Mouse (Mus musculus): ENCODE results near the gene Eya3. TPM values are rescaled to one million over a fixed set of nuclear protein-coding genes. Genes with fewer than 3 reads are reported as not detected.

Gene Eya3
- polyA plus RNA-seq, 1 experiment from 2014 or later, result 26.4 TPM

DNA sequence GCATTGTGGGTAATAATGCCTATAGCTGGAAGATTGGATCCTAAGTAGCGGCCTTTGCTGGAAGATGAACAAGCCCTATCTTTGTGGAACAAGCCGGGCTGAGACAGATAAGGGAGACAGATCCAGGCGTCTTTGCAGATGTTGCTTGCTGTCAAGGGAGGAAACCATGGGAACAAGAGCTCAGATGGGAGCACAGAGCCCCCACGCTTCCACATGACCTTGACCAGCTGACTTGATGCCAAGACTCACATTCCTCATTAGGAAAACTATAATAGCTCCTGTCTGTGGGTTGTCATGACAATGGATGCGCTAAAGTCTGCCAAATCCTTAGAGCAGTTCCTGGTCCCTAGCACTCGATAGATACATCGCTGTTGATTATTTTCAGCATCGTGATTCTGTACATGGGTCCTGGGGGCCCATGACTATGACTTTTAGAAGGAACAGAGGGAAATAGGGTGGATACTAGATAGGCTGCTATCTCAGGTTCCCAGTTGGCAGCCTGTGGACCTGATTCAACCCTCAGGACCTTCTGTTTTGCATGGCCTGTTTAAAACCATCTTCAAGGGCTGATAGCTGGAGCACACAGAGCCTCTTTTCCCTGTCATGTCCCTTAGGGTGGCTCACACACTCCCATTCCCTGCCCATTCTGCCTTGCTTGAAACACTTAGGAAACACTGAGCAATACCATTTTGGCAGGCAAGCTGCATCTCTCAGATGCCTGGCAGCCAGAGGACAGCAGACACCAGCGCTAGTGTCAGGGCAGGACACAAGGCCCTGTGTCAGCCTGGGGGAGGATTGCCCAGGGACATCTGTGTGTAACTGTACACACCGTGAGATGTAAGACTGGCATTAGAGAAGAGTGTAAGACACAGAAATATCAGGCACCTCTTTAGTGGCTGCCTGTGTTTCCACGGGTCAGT lies 105.5 kb downstream of the Eya3 start:
- ATAC-seq (ENCODE audit: low FRiP score) (no peak), DNase-seq (ENCODE audit: low spot score, missing footprints) (no peak)
- Histone ChIP-seq H3K4me2 (no peak overlapping the region), H3K4me3 (ENCODE audit: low read depth, low read length) (no peak overlapping the region), H3K36me3 (ENCODE audit: control insufficient read depth, insufficient read depth, low read length) (no peaks in the 10 kb centered on the region), H3K4me1 (ENCODE audit: control insufficient read depth, insufficient read depth, low read length) (no peaks in the 10 kb centered on the region), H3K9me3 (ENCODE audit: control insufficient read depth, low read length) (no peaks in the 10 kb centered on the region), H3K9ac (ENCODE audit: low read length) (no peak overlapping the region), H3K27me3 (ENCODE audit: control insufficient read depth, insufficient read depth, low read length) (no peaks in the 10 kb centered on the region), H3K27ac (ENCODE audit: low read depth, low read length) (no peak overlapping the region)
- WGBS, result 87% methylated on average over 11 of the region's 11 CpGs

DNA sequence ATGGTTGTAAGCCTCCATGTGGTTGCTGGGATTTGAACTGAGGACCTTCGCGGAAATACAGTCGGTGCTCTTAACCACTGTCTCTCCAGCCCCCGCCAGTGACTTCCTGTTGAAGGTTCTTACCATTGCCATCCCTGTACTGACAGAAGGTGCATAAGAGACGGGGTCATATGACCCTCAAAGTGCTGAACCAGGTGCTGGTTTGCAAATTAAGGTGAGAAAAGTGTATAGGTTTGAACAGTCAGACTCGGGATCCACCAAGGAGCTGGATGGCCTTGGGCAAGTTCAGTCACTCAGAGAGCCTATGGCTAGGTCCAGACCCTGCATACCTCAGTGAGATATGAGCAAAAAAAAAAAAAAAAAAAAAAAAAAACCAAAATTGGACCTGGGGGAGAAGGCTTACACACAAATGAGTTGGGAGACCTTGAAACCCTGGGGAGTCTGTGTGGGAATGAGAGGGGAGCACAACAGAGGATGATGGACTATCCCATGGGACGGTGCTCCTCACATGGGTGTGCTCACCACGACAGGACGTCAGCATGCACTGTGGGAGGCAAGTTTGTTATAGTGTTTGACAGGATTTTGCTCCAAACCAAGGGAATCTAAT lies 108.2 kb downstream of the Eya3 start:
- Histone ChIP-seq H3K27ac (ENCODE audit: low read depth, low read length) (no peak overlapping the region), H3K4me2 (no peak overlapping the region), H3K9me3 (ENCODE audit: control insufficient read depth, low read length) (no peaks in the 10 kb centered on the region), H3K4me1 (ENCODE audit: control insufficient read depth, insufficient read depth, low read length) (no peaks in the 10 kb centered on the region), H3K36me3 (ENCODE audit: control insufficient read depth, insufficient read depth, low read length) (no peaks in the 10 kb centered on the region), H3K27me3 (ENCODE audit: control insufficient read depth, insufficient read depth, low read length) (no peaks in the 10 kb centered on the region), H3K4me3 (ENCODE audit: low read depth, low read length) (no peak overlapping the region), H3K9ac (ENCODE audit: low read length) (no peak overlapping the region)
- ATAC-seq (ENCODE audit: low FRiP score), result no peak
- no peak for DNase-seq (ENCODE audit: low spot score, missing footprints)
- WGBS, result 88% methylated on average over 9 of the region's 9 CpGs

DNA sequence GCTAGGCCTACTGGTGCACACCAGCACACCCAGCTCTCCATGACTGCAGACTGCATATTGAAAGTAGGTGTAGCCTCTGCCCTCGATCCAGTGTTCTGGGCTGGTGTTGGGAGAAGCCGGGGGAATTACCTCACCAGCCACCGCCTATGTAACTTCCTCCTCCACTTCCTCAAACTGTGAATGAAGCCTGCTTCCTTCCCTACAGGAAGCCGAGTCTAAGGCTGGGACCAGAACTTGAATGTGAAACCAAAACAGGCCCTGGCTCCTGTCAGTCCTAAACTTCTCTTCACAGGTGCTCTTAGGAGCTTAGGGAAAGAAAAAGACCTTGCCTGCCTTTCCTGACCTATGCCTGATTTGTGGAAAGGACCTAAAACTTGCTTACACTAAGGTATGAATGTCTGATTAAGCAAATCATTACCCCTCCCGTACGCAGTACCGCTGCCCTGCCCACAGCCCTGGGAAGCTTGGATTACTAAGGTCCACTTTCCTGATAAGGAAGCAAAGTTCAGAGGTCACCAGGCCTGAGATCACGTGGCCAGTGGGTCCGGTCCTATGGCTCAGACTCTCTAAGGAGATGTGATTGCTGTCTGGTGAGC lies 109.0 kb downstream of the Eya3 start:
- Histone ChIP-seq H3K9ac (ENCODE audit: low read length) (no peak overlapping the region), H3K4me1 (ENCODE audit: control insufficient read depth, insufficient read depth, low read length) (no peaks in the 10 kb centered on the region), H3K4me2 (no peak overlapping the region), H3K36me3 (ENCODE audit: control insufficient read depth, insufficient read depth, low read length) (no peaks in the 10 kb centered on the region), H3K4me3 (ENCODE audit: low read depth, low read length) (no peak overlapping the region), H3K27me3 (ENCODE audit: control insufficient read depth, insufficient read depth, low read length) (no peaks in the 10 kb centered on the region), H3K9me3 (ENCODE audit: control insufficient read depth, low read length) (no peaks in the 10 kb centered on the region), H3K27ac (ENCODE audit: low read depth, low read length) (no peak overlapping the region)
- DNase-seq (ENCODE audit: low spot score, missing footprints), result no peak
- 77% methylated on average over 9 of the region's 9 CpGs for WGBS
- ATAC-seq (ENCODE audit: low FRiP score), result no peak

DNA sequence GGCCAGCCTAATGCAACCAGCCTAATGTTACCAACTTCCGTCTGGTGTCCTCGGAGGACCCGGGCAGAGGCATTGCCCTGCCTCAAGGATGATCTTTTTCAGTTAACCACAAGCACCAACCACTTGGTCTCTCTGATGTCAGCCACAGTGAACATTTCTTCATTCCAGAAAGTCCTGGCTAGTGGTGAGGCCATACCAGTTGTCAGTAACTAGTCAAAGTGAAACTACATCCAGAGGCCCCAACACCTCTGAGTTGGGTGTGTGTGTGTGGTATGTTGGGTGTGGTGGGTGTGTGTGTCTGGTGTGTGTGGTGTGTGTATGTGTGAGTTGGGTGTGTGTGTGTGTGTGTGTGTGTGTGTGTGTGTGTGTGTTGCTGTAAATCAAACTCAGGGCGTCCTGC lies 110.0 kb downstream of the Eya3 start:
- Histone ChIP-seq H3K27me3 (ENCODE audit: control insufficient read depth, insufficient read depth, low read length) (no peaks in the 10 kb centered on the region), H3K4me3 (ENCODE audit: low read depth, low read length) (no peak overlapping the region), H3K36me3 (ENCODE audit: control insufficient read depth, insufficient read depth, low read length) (no peaks in the 10 kb centered on the region), H3K4me2 (no peak overlapping the region), H3K9me3 (ENCODE audit: control insufficient read depth, low read length) (no peaks in the 10 kb centered on the region), H3K4me1 (ENCODE audit: control insufficient read depth, insufficient read depth, low read length) (no peaks in the 10 kb centered on the region), H3K9ac (ENCODE audit: low read length) (no peak overlapping the region), H3K27ac (ENCODE audit: low read depth, low read length) (no peak overlapping the region)
- no peak for ATAC-seq (ENCODE audit: low FRiP score)
- 91% methylated on average over 4 of the region's 4 CpGs for WGBS
- DNase-seq (ENCODE audit: low spot score, missing footprints), result no peak

DNA sequence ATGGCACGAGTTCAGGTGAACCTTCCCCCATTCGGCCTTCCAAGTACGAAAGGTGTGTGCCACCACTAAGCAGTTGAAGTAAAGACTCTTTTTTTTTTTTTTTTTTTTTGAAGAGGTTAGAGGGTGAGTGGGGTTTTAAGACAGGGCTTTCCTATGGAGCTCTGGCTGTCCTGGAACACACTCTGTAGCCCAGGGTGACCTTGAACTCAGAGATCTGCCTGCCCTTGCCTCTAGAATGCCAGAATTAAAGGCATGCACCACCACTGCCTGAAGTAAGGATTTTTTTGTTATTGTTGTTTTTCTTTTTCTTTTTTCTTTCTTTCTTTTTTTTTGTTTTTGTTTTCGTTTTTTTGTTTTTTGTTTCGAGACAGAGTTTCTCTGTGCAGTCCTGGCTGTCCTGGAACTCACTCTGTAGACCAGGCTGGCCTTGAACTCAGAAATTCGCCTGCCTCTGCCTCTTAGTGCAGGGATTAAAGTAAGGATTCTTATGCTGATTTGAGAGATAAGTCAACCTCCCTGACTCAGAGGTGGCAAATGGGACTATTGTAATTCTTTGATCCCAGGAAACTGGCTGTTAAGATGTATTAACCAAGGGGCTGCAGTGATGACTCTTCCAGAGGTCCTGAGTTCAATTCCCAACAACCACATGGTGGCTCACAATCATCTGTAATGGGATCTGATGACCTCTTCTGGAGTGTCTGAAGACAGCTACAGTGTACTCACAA lies 110.6 kb downstream of the Eya3 start:
- Histone ChIP-seq H3K27me3 (ENCODE audit: control insufficient read depth, insufficient read depth, low read length) (no peaks in the 10 kb centered on the region), H3K27ac (ENCODE audit: low read depth, low read length) (no peak overlapping the region), H3K4me3 (ENCODE audit: low read depth, low read length) (no peak overlapping the region), H3K9me3 (ENCODE audit: control insufficient read depth, low read length) (no peaks in the 10 kb centered on the region), H3K36me3 (ENCODE audit: control insufficient read depth, insufficient read depth, low read length) (no peaks in the 10 kb centered on the region), H3K4me1 (ENCODE audit: control insufficient read depth, insufficient read depth, low read length) (no peaks in the 10 kb centered on the region), H3K9ac (ENCODE audit: low read length) (no peak overlapping the region), H3K4me2 (no peak overlapping the region)
- ATAC-seq (ENCODE audit: low FRiP score) (no peak), DNase-seq (ENCODE audit: low spot score, missing footprints) (no peak)
- 84% methylated on average over 6 of the region's 6 CpGs for WGBS

DNA sequence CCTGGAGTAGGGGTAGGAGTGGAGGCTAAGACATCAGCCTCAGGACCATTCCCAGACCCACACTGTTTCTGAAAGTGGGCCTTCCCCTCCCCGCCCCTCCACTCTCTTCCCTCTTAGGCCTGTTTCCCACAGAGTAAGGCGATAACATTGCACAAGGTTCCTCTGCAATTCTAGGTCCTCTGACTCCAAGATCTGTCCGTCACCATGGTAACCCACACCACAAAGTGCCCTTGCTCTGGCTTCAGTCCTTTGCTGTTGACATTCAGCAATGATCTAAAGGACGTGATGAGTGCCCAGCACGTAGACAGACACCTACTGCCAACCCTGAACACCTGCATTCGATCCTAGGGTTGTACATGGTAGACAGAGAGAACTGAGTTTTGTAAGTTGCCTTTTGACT lies 114.2 kb downstream of the Eya3 start:
- peaks cover 4% of the 10 kb centered on the region for H3K4me1 ChIP-seq (ENCODE audit: control insufficient read depth, insufficient read depth, low read length)
- DNase-seq (ENCODE audit: low spot score, missing footprints) (no peak), ATAC-seq (ENCODE audit: low FRiP score) (no peak)
- no peaks in the 10 kb centered on the region for H3K36me3 ChIP-seq (ENCODE audit: control insufficient read depth, insufficient read depth, low read length)
- H3K4me3 ChIP-seq (ENCODE audit: low read depth, low read length), result no peak overlapping the region
- H3K27ac ChIP-seq (ENCODE audit: low read depth, low read length), result no peak overlapping the region
- no peak overlapping the region for H3K4me2 ChIP-seq
- H3K27me3 ChIP-seq (ENCODE audit: control insufficient read depth, insufficient read depth, low read length), result peaks cover 7% of the 10 kb centered on the region; the same call in 1 of the 2 replicates
- H3K9me3 ChIP-seq (ENCODE audit: control insufficient read depth, low read length), result no peaks in the 10 kb centered on the region
- no peak overlapping the region for H3K9ac ChIP-seq (ENCODE audit: low read length)
- 73% methylated on average over 6 of the region's 6 CpGs for WGBS

DNA sequence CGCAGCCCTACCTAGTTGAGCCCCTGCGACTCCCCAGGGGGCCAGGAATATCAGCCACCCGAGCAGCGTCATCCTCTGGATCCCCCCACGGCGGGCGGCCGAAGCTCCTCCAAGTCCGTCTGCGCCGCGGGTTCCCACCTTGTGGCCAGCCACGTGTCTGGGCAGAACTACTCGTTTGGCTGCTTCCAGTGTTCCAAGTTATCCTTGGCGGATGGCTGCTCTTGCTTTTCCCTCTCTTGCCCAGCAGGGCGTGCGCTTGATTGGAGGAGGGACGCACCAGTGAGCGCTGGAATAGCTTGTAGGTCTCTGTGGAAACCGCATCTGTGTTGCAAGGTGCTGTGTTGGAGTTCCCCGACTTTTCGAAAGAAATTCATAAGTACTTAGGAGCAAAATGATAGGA lies 118.2 kb downstream of the Eya3 start, which contains the start of gene Smpdl3b:
Smpdl3b (minus strand) TSS at position 279 of the 400 bp plus-strand sequence.
- no peak within 1 kb of the TSS for H3K27ac ChIP-seq (ENCODE audit: low read depth, low read length)
- H3K36me3 ChIP-seq (ENCODE audit: control insufficient read depth, insufficient read depth, low read length), result no peaks in the 10 kb centered on the region
- DNase-seq (ENCODE audit: low spot score, missing footprints) (peak; percentile 96), ATAC-seq (ENCODE audit: low FRiP score) (peak; percentile 75)
- peaks cover 4% of the 10 kb centered on the region for H3K4me1 ChIP-seq (ENCODE audit: control insufficient read depth, insufficient read depth, low read length)
- peak within 1 kb of the TSS; percentile 61 for H3K9ac ChIP-seq (ENCODE audit: low read length)
- no peaks in the 10 kb centered on the region for H3K9me3 ChIP-seq (ENCODE audit: control insufficient read depth, low read length)
- 2% methylated on average over 22 of the region's 22 CpGs for WGBS
- peak within 1 kb of the TSS; percentile 77 for H3K4me2 ChIP-seq
- H3K4me3 ChIP-seq (ENCODE audit: low read depth, low read length), result peak within 1 kb of the TSS; percentile 31
- peaks cover 7% of the 10 kb centered on the region; the same call in 1 of the 2 replicates for H3K27me3 ChIP-seq (ENCODE audit: control insufficient read depth, insufficient read depth, low read length)

DNA sequence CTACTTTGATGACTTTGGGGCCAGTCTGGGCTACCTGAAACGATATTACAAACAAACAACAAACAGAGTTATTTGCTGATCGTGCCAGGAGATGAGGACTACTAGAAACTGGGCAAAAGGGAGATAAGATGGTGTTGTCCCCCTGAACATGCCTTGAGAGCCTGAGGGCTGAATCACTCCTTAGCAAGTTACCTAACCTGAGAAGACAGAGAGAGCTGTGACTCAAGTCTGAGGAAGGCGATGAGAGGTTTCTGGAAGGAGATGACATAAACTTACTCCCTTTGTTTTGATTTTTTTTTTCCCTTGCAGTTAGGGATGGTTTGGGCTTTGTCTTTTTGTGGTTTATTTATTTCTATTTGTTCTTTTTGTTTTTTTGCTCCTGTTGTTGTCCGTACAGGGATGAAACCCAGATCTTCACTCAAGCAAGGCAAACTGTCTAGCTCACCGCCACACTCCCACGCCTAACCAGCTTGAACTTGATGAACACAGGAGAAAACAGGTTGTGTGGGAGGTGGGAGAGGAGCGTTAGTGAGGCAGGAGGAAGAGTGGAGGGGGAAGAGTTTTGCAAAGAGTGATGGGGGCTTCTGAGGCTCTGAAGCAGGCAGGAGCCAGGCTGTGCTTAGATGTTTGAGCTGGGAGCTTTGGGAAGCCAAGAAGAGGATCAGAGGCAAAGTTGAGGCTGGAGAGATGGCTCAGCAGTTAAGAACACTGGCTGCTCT lies 119.0 kb downstream of the Eya3 start:
- no peaks in the 10 kb centered on the region for H3K9me3 ChIP-seq (ENCODE audit: control insufficient read depth, low read length)
- no peak overlapping the region for H3K4me3 ChIP-seq (ENCODE audit: low read depth, low read length)
- no peak overlapping the region for H3K9ac ChIP-seq (ENCODE audit: low read length)
- 90% methylated on average over 7 of the region's 7 CpGs for WGBS
- H3K27me3 ChIP-seq (ENCODE audit: control insufficient read depth, insufficient read depth, low read length), result peaks cover 7% of the 10 kb centered on the region; the same call in 1 of the 2 replicates
- H3K27ac ChIP-seq (ENCODE audit: low read depth, low read length), result no peak overlapping the region
- no peak overlapping the region for H3K4me2 ChIP-seq
- ATAC-seq (ENCODE audit: low FRiP score), result no peak
- H3K36me3 ChIP-seq (ENCODE audit: control insufficient read depth, insufficient read depth, low read length), result no peaks in the 10 kb centered on the region
- DNase-seq (ENCODE audit: low spot score, missing footprints), result peak; percentile 86
- peaks cover 4% of the 10 kb centered on the region for H3K4me1 ChIP-seq (ENCODE audit: control insufficient read depth, insufficient read depth, low read length)

Measured in midbrain, embryonic 11.5 days (tissue).